Mouse (Mus musculus) liver, adult 2 months (tissue): ENCODE measurements around the gene Gm15557. TPM values are rescaled to one million over a fixed set of nuclear protein-coding genes. Genes with fewer than 3 reads are reported as not detected.

Experiments used
- DNase-seq: peaks from one replicate; pipeline ENCODE4 v3.0.0-alpha.2; 2011; ENCODE audit warnings: low read depth, low spot score; ENCODE audit errors: extremely low read depth
- H3K27ac ChIP-seq: fragments of 200-500 bp; replicated peaks from 2 replicates; pipeline ENCODE4 v1.5.1; 2012; ENCODE audit warnings: low read depth, mild to moderate bottlenecking, control low read depth, inconsistent platforms, low read length; ENCODE audit not compliant: insufficient read depth
- H3K27me3 ChIP-seq: fragments of 200-500 bp; 2 replicates; pipeline ENCODE4 v1.6.1; 2012; ENCODE audit warnings: mild to moderate bottlenecking, moderate library complexity, low read length, inconsistent platforms; ENCODE audit not compliant: control insufficient read depth, insufficient read depth
- H3K36me3 ChIP-seq: fragments of 200-500 bp; 2 replicates; pipeline ENCODE4 v1.6.1; 2012; ENCODE audit warnings: low read length, inconsistent platforms; ENCODE audit not compliant: control insufficient read depth, insufficient read depth
- H3K4me1 ChIP-seq: fragments of 200-500 bp; 2 replicates; pipeline ENCODE4 v1.6.1; 2011; ENCODE audit warnings: low read length; ENCODE audit not compliant: control insufficient read depth, insufficient read depth
- H3K4me3 ChIP-seq: fragments of 200-500 bp; 2 replicates; pipeline ENCODE4 v1.5.1; 2011; ENCODE audit warnings: low read depth, mild to moderate bottlenecking, control low read depth, low read length, moderate library complexity; ENCODE audit not compliant: insufficient read depth
- H3K79me2 ChIP-seq: fragments of 200-500 bp; 2 replicates; pipeline ENCODE4 v1.6.1; 2012; ENCODE audit warnings: inconsistent platforms, mild to moderate bottlenecking, low read length, moderate library complexity; ENCODE audit not compliant: control insufficient read depth, insufficient read depth
- H3K9ac ChIP-seq: fragments of 200-500 bp; 2 replicates; pipeline ENCODE4 v1.6.1; 2012; ENCODE audit warnings: low read depth, mild to moderate bottlenecking, control low read depth, inconsistent platforms, low read length
- CTCF ChIP-seq: fragments of 200-500 bp; IDR thresholded peaks from 2 replicates; pipeline ENCODE4 v1.5.1; 2011; ENCODE audit warnings: low read depth, low read length, control low read depth
- POLR2A ChIP-seq: fragments of 200-500 bp; IDR thresholded peaks from 2 replicates; pipeline ENCODE4 v1.6.1; 2011; ENCODE audit warnings: low read length, control low read depth; ENCODE audit not compliant: insufficient read depth; ENCODE audit errors: extremely low read depth
- WGBS: fragments of 180-500 bp; shearing (Covaris S2); methylation state at CpG from one replicate; pipeline ENCODE4 v1.1.7; 2018; 5-methylcytosine and 5-hydroxymethylcytosine counted together
- polyA plus RNA-seq: library from polyadenylated mRNA; depleted of rRNA; stranded (reverse); fragments of >200 nt; gene quantifications from 2 replicates; pipeline ENCODE4 v1.2.3, GENCODE M21; 2012
- total RNA-seq: library from RNA; depleted of rRNA; stranded (reverse); fragments of >200 nt; gene quantifications from 2 replicates; pipeline ENCODE4 v1.2.3, GENCODE M21; 2014

Gm15557 gene
- total and polyA plus RNA-seq, 2 experiments, result not detected

DNA sequence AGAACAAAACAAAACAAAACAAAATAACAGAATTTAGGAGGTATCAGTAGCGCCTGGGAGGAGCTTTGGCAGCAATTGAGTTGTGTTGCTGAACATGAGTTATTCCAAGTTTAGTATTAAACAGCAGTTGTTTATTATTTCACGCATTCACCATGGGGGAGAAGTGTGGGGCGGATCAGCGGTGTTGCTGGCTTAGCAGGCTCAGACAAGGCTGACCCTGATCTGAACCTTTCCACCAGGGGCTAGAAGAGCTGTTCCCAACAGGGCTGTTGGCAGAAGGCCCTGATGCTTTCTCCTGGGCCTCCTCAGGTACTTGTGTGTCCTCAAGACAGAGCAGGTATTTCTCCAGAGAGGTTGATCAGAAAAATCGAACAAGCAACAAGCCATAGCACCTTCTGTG, 19.5 kb downstream of the Gm15557 start:
- no peak for DNase-seq
- no peaks in the 10 kb centered on the region for H3K27me3 ChIP-seq
- TF ChIP-seq POLR2A (no peak), CTCF (no peak)
- no peak overlapping the region for H3K27ac ChIP-seq
- peaks cover 8% of the 10 kb centered on the region; the same call in 1 of the 2 replicates for H3K36me3 ChIP-seq
- H3K79me2 ChIP-seq, result peaks cover 4% of the 10 kb centered on the region; the same call in 1 of the 2 replicates
- H3K9ac ChIP-seq, result no peak overlapping the region
- WGBS, result 78% methylated on average over 5 of the region's 5 CpGs
- H3K4me1 ChIP-seq, result 0 out of 2 replicates have a peak, but pooled peaks cover 3% of the 10 kb centered on the region
- no peak overlapping the region for H3K4me3 ChIP-seq

DNA sequence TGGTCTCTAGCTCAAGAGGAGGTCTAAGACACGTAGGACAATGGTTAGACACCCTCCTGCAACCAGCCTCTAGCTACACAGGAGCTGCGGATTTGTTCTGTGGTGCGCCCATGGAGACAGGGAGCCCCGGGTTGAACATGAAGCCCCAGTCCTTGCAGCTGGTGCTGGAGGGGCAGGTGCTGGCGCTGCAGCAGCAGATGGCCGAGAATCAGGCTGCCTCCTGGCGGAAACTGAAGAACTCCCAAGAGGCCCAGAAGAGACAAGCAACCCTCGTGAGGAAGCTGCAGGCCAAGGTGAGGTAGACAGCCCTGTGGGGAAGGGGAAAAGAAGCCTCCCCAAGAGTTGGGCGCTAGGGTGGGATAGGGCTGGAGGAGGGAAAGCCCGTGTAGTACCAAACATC, 21.3 kb downstream of the Gm15557 start:
- Histone ChIP-seq H3K4me1 (0 out of 2 replicates have a peak, but pooled peaks cover 3% of the 10 kb centered on the region), H3K27me3 (no peaks in the 10 kb centered on the region), H3K9ac (no peak overlapping the region), H3K36me3 (peaks cover 11% of the 10 kb centered on the region; the same call in 1 of the 2 replicates), H3K4me3 (no peak overlapping the region), H3K79me2 (no peaks in the 10 kb centered on the region), H3K27ac (no peak overlapping the region)
- TF ChIP-seq POLR2A (no peak), CTCF (no peak)
- 92% methylated on average over 10 of the region's 10 CpGs for WGBS
- no peak for DNase-seq

DNA sequence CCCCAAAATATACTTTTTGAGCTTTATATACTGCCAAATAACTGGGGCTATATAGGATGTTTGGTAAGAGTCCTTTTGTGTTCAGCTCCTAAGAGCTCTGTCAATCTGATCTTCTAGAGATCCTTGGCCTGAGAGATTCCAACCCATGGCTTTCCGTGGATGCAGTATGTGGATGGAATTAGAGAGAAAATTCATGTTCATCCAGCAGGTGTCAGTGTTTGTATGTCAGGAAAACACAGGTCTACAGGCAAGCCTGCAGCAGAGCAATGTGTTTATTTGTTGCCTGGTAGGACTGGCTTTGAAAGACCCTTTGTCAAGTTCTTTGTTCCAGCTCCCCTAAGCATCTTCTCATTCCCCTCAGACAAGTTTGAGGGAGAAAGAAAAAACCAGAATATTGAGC, 22.5 kb downstream of the Gm15557 start:
- 53% methylated on average over 1 of the region's 1 CpGs for WGBS
- peak; percentile 12 for DNase-seq
- Histone ChIP-seq H3K4me1 (no peaks in the 10 kb centered on the region), H3K4me3 (no peak overlapping the region), H3K27me3 (no peaks in the 10 kb centered on the region), H3K79me2 (no peaks in the 10 kb centered on the region), H3K36me3 (peaks cover 13% of the 10 kb centered on the region; the same call in 1 of the 2 replicates), H3K27ac (no peak overlapping the region), H3K9ac (no peak overlapping the region)
- TF ChIP-seq CTCF, result no peak
- no peak for TF ChIP-seq POLR2A

DNA sequence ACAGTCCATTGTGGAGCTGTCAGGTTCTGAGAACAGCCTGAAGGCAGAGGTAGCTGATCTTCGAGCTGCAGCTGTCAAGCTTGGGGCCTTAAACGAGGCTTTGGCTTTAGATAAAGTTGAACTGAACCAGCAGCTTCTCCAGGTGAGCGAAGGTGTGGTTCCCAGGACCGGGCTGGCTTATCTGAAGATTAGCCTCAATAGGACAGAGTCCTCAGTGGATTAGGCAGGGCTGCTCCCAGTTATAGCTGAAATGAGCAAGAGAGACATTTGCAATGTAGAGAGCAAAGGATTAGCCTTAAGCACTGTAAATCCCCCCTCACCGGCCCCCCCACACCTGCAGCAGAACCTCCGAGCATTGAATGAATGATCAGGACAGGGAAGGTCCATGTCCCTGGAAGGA, 32.8 kb downstream of the Gm15557 start:
- TF ChIP-seq POLR2A (no peak), CTCF (no peak)
- Histone ChIP-seq H3K27me3 (no peaks in the 10 kb centered on the region), H3K27ac (no peak overlapping the region), H3K36me3 (peaks cover 42% of the 10 kb centered on the region), H3K4me1 (no peaks in the 10 kb centered on the region), H3K4me3 (no peak overlapping the region), H3K9ac (no peak overlapping the region), H3K79me2 (no peaks in the 10 kb centered on the region)
- 88% methylated on average over 6 of the region's 6 CpGs for WGBS
- DNase-seq, result no peak

DNA sequence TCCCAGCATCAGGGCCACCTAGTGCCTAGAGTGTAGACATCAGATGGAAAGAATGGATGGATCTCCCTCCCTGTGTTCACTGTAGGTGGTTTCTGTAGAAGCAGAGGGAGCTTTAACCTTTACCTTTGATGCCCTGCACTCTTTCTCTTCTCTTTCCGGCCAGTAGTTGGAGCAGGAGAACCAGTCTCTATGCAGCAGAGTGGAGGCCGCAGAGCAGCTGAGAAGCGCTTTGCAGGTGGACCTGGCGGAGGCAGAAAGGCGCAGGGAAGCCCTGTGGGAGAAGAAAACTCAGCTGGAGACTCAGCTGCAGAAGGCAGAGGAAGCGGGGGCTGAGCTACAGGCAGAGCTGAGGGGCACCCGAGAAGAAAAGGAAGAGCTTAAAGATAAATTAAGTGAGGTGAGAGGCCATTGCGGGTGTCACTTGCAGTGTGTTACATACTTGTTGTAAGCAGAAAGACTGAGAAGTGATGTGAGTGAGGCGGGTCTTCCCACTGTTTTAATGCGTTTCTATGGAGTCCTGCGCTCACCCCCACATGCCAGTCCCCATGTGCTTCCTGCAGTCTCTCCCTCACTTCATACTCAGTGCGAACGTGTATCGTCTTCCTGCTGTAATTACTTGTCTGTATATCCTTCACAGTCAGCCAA, 33.7 kb downstream of the Gm15557 start:
- Histone ChIP-seq H3K27ac (no peak overlapping the region), H3K36me3 (peaks cover 42% of the 10 kb centered on the region), H3K9ac (no peak overlapping the region), H3K4me3 (no peak overlapping the region), H3K27me3 (no peaks in the 10 kb centered on the region), H3K4me1 (no peaks in the 10 kb centered on the region), H3K79me2 (no peaks in the 10 kb centered on the region)
- TF ChIP-seq POLR2A, result no peak
- no peak for TF ChIP-seq CTCF
- WGBS, result 90% methylated on average over 14 of the region's 14 CpGs
- DNase-seq, result no peak

DNA sequence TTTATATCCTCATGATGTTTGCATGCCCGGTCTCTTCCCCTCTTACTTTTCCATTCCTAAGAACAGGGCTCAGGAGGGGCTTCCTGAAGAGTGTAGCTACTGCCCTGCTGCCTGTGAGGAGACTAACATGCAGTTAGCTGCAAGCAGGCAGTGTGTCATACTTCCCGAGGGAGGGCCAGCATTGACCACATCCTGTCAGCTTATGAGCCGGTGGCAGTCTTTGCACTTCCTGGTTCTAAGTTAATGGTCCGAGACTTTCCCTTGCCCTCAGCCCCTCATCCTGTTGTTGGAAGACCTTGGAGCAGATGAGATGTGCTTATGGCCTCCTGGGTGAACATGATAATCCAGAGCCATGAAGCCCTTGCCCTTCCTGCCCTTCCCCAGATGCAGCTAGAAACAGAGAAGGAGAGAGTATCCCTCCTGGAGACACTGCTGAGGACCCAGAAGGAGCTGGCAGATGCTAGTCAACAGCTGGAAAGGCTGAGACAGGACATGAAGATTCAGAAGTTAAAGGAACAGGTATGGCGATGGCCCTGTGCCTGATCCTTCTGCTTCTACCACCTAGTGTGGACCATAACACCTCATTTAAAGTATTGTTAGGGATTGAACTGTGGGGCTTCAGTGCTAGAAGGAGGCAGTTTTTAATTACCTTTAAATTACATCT, 38.9 kb downstream of the Gm15557 start:
- no peaks in the 10 kb centered on the region for H3K27me3 ChIP-seq
- peak; percentile 22 for DNase-seq
- no peaks in the 10 kb centered on the region for H3K79me2 ChIP-seq
- H3K4me1 ChIP-seq, result no peaks in the 10 kb centered on the region
- H3K9ac ChIP-seq, result 0 out of 2 replicates have a peak overlapping the region, but pooled peaks have one; percentile 27
- WGBS, result 77% methylated on average over 5 of the region's 5 CpGs
- no peak overlapping the region for H3K27ac ChIP-seq
- H3K4me3 ChIP-seq, result peak overlapping the region; percentile 27; the same call in 1 of the 2 replicates
- H3K36me3 ChIP-seq, result peaks cover 44% of the 10 kb centered on the region
- TF ChIP-seq CTCF (no peak), POLR2A (no peak)
